In genomic region chr3:56457625-56458024, GRCm38 (mm10) we compare ENCODE assay signal across 30 mouse cellular contexts.
DNase-seq lines count a peak whose midpoint lies in the region; ATAC-seq and TF ChIP-seq lines count a peak whose summit lies in the region.
"Had no signal": no experiment of that assay in that cellular context is flagged by ENCODE, and none has a peak within 500 bp of the region (broad histone marks: within the 10 kb centered on the region; RNA-seq: fewer than 3 reads in every experiment).

No protein-coding gene starts in this region.

- no peak for DNase-seq in frontal cortex, postnatal 14 days (ENCODE audit: low spot score in 2 of 2)
- DNase-seq in retina, postnatal 1 day = peak; percentile 42
- no peak for DNase-seq in retina, embryonic 14.5 days (ENCODE audit: low spot score)
- no peak for DNase-seq in midbrain, embryonic 11.5 days (ENCODE audit: low spot score, missing footprints)
- DNase-seq in midbrain, postnatal 0 days (ENCODE audit: low spot score) = peak; percentile 55
- DNase-seq: adrenal gland, adult 2 months; B cell, adult 2 months; cerebellum, adult 11 months; cerebellum, adult 9-10 months; cerebellum, postnatal 36 days; gastrocnemius, postnatal 25 days; heart, adult 11 months; heart, postnatal 36 days; kidney, adult 11 months; kidney, postnatal 25 days; liver; lung, adult 2 months; lung, postnatal 10 days; right cerebral cortex, postnatal 25 days had no signal

- no peaks in the 10 kb centered on the region for H3K27me3 ChIP-seq in midbrain, embryonic 11.5 days (ENCODE audit: control insufficient read depth, insufficient read depth, low read length)
- no peaks in the 10 kb centered on the region for H3K27me3 ChIP-seq in midbrain, postnatal 0 days (ENCODE audit: insufficient read depth, low read length)
- no peaks in the 10 kb centered on the region for H3K27me3 ChIP-seq in kidney, embryonic 15.5 days
- no peaks in the 10 kb centered on the region for H3K27me3 ChIP-seq in intestine, postnatal 0 days (replicated peaks; ENCODE audit: control insufficient read depth, insufficient read depth, low read length)
- H3K27me3 ChIP-seq: embryonic facial prominence, embryonic 15.5 days; heart, embryonic 15.5 days; neural tube, embryonic 12.5 days; stomach, embryonic 15.5 days had no signal

- WGBS in midbrain, embryonic 11.5 days = 65% methylated on average over 4 of the region's 4 CpGs
- WGBS in midbrain, postnatal 0 days = 36% methylated on average over 4 of the region's 4 CpGs
- 60% methylated on average over 4 of the region's 4 CpGs for WGBS in kidney, embryonic 15.5 days
- 44% methylated on average over 4 of the region's 4 CpGs for WGBS in intestine, postnatal 0 days

- peak overlapping the region; percentile 22; the same call in 1 of the 2 replicates for H3K27ac ChIP-seq in midbrain, embryonic 11.5 days (ENCODE audit: low read depth, low read length)
- H3K27ac ChIP-seq in midbrain, postnatal 0 days (ENCODE audit: low read depth, low read length) = 0 out of 2 replicates have a peak overlapping the region, but pooled peaks have one; percentile 13
- H3K27ac ChIP-seq in kidney, embryonic 15.5 days = no peak overlapping the region
- no peak overlapping the region for H3K27ac ChIP-seq in intestine, postnatal 0 days (ENCODE audit: low read depth, low read length)
- H3K27ac ChIP-seq: embryonic facial prominence, embryonic 15.5 days; heart, embryonic 10.5 days; heart, embryonic 15.5 days; liver, embryonic 14.5 days; macrophage; neural tube, embryonic 12.5 days; stomach, embryonic 15.5 days had no signal

- H3K36me3 ChIP-seq in midbrain, embryonic 11.5 days (ENCODE audit: control insufficient read depth, insufficient read depth, low read length) = no peaks in the 10 kb centered on the region
- H3K36me3 ChIP-seq in midbrain, postnatal 0 days (ENCODE audit: insufficient read depth, low read length) = no peaks in the 10 kb centered on the region
- H3K36me3 ChIP-seq in kidney, embryonic 15.5 days = no peaks in the 10 kb centered on the region
- H3K36me3 ChIP-seq in intestine, postnatal 0 days (ENCODE audit: control insufficient read depth, insufficient read depth) = no peaks in the 10 kb centered on the region
- H3K36me3 ChIP-seq: embryonic facial prominence, embryonic 15.5 days; heart, embryonic 10.5 days; heart, embryonic 15.5 days; neural tube, embryonic 12.5 days; stomach, embryonic 15.5 days had no signal

- TF ChIP-seq CTCF in midbrain, postnatal 0 days (IDR thresholded peaks at IDR 0.05) = no peak
- no peak for TF ChIP-seq CTCF in intestine, postnatal 0 days (IDR thresholded peaks at IDR 0.05; ENCODE audit: low read depth)

- H3K4me1 ChIP-seq in midbrain, embryonic 11.5 days (ENCODE audit: control insufficient read depth, insufficient read depth, low read length) = peaks cover 10% of the 10 kb centered on the region
- peaks cover 6% of the 10 kb centered on the region for H3K4me1 ChIP-seq in midbrain, postnatal 0 days (ENCODE audit: insufficient read depth, low read length)
- no peaks in the 10 kb centered on the region for H3K4me1 ChIP-seq in kidney, embryonic 15.5 days
- H3K4me1 ChIP-seq in intestine, postnatal 0 days (replicated peaks; ENCODE audit: control insufficient read depth, insufficient read depth, low read length) = no peaks in the 10 kb centered on the region
- H3K4me1 ChIP-seq: embryonic facial prominence, embryonic 15.5 days; heart, embryonic 10.5 days; heart, embryonic 15.5 days; stomach, embryonic 15.5 days had no signal

- no peak overlapping the region for H3K4me3 ChIP-seq in midbrain, embryonic 11.5 days (ENCODE audit: low read depth, low read length)
- no peak overlapping the region for H3K4me3 ChIP-seq in midbrain, postnatal 0 days (ENCODE audit: low read depth, low read length)
- H3K4me3 ChIP-seq in kidney, embryonic 15.5 days (replicated peaks) = no peak overlapping the region
- no peak overlapping the region for H3K4me3 ChIP-seq in intestine, postnatal 0 days (ENCODE audit: low read depth, low read length)
- H3K4me3 ChIP-seq: embryonic facial prominence, embryonic 15.5 days; heart, embryonic 10.5 days; heart, embryonic 15.5 days; neural tube, embryonic 12.5 days; stomach, embryonic 15.5 days had no signal

- ATAC-seq in frontal cortex, adult (ENCODE audit: low TSS enrichment) = peak; percentile 73
- ATAC-seq in midbrain, embryonic 11.5 days (ENCODE audit: low FRiP score) = no peak
- ATAC-seq in midbrain, postnatal 0 days (ENCODE audit: low FRiP score) = no peak
- no peak for ATAC-seq in kidney, embryonic 15.5 days (replicated peaks; ENCODE audit: low FRiP score)
- no peak for ATAC-seq in intestine, postnatal 0 days
- ATAC-seq: activated CD4-positive, CD25-positive, alpha-beta regulatory T cell, adult 4 months had no signal

- no peak overlapping the region for H3K9ac ChIP-seq in midbrain, embryonic 11.5 days (ENCODE audit: low read length)
- no peak overlapping the region for H3K9ac ChIP-seq in midbrain, postnatal 0 days (replicated peaks; ENCODE audit: low read length, poor library complexity, severe bottlenecking)
- no peak overlapping the region for H3K9ac ChIP-seq in kidney, embryonic 15.5 days
- H3K9ac ChIP-seq in intestine, postnatal 0 days (ENCODE audit: low read depth, low read length) = no peak overlapping the region
- H3K9ac ChIP-seq: embryonic facial prominence, embryonic 15.5 days; heart, embryonic 15.5 days; liver, embryonic 14.5 days; neural tube, embryonic 12.5 days; stomach, embryonic 15.5 days had no signal

- no peaks in the 10 kb centered on the region for H3K9me3 ChIP-seq in midbrain, embryonic 11.5 days (ENCODE audit: control insufficient read depth, low read length)
- no peaks in the 10 kb centered on the region for H3K9me3 ChIP-seq in midbrain, postnatal 0 days (ENCODE audit: low read length)
- no peaks in the 10 kb centered on the region for H3K9me3 ChIP-seq in kidney, embryonic 15.5 days (replicated peaks)
- no peaks in the 10 kb centered on the region for H3K9me3 ChIP-seq in intestine, postnatal 0 days (ENCODE audit: control insufficient read depth)
- H3K9me3 ChIP-seq: embryonic facial prominence, embryonic 15.5 days; heart, embryonic 10.5 days; heart, embryonic 15.5 days; neural tube, embryonic 12.5 days; stomach, embryonic 15.5 days had no signal

- no peak overlapping the region for H3K4me2 ChIP-seq in midbrain, embryonic 11.5 days
- no peak overlapping the region for H3K4me2 ChIP-seq in midbrain, postnatal 0 days (ENCODE audit: low read depth, low read length, poor library complexity, severe bottlenecking)
- no peak overlapping the region for H3K4me2 ChIP-seq in kidney, embryonic 15.5 days
- no peak overlapping the region for H3K4me2 ChIP-seq in intestine, postnatal 0 days (replicated peaks; ENCODE audit: low read depth)
- H3K4me2 ChIP-seq: embryonic facial prominence, embryonic 15.5 days; heart, embryonic 15.5 days; neural tube, embryonic 12.5 days; stomach, embryonic 15.5 days had no signal

Comparison
In these comparisons a context has a peak if more than half of its experiments do, and no peak if none do; other contexts are left out.
1. DNase-seq: peak in retina, postnatal 1 day (single experiment) and midbrain, postnatal 0 days (single experiment); none in frontal cortex, postnatal 14 days (0 of 2), retina, embryonic 14.5 days (single experiment) and midbrain, embryonic 11.5 days (single experiment).
2. H3K27ac ChIP-seq: peak in midbrain, embryonic 11.5 days (single experiment) and midbrain, postnatal 0 days (single experiment); none in kidney, embryonic 15.5 days (single experiment) and intestine, postnatal 0 days (single experiment).